Mouse (Mus musculus) forebrain, embryonic 13.5 days (tissue): Measurements from ENCODE around the gene Atf7ip. TPM values are rescaled to one million over a fixed set of nuclear protein-coding genes. Genes with fewer than 3 reads are reported as not detected.

Experiments
- ATAC-seq: fragments of 200-750 bp; cut with Nextera tagmentation; 2 replicates; pipeline ENCODE4 v1.8.0; 2017
- H3K27ac ChIP-seq: fragments of 300-500 bp; sonication (generic); 2 replicates; pipeline ENCODE4 v1.5.1; 2015; ENCODE audit warnings: inconsistent platforms, mild to moderate bottlenecking, moderate library complexity
- H3K27me3 ChIP-seq: fragments of 300-500 bp; sonication (generic); 2 replicates; pipeline ENCODE4 v1.6.1; 2015; ENCODE audit warnings: mild to moderate bottlenecking, inconsistent platforms
- H3K36me3 ChIP-seq: fragments of 300-500 bp; sonication (generic); 2 replicates; pipeline ENCODE4 v1.6.1; 2015; ENCODE audit warnings: mild to moderate bottlenecking, inconsistent platforms; ENCODE audit not compliant: poor library complexity, severe bottlenecking
- H3K4me1 ChIP-seq: fragments of 300-500 bp; sonication (generic); 2 replicates; pipeline ENCODE4 v1.6.1; 2015; ENCODE audit warnings: inconsistent platforms
- H3K4me2 ChIP-seq: fragments of 300-500 bp; sonication (generic); 2 replicates; pipeline ENCODE4 v1.6.1; 2015; ENCODE audit warnings: inconsistent platforms, mild to moderate bottlenecking, moderate library complexity
- H3K4me3 ChIP-seq: fragments of 300-500 bp; sonication (generic); 2 replicates; pipeline ENCODE4 v1.5.1; 2015; ENCODE audit warnings: mild to moderate bottlenecking, inconsistent platforms
- H3K9ac ChIP-seq: fragments of 300-500 bp; sonication (generic); 2 replicates; pipeline ENCODE4 v1.6.1; 2015; ENCODE audit warnings: mild to moderate bottlenecking, inconsistent platforms
- H3K9me3 ChIP-seq: fragments of 300-500 bp; sonication (generic); replicated peaks from 2 replicates; pipeline ENCODE4 v1.6.1; 2016; ENCODE audit warnings: inconsistent platforms
- WGBS: fragments of 180-500 bp; shearing (Covaris S2); methylation state at CpG from one replicate; pipeline ENCODE4 v1.1.7; 2015; 5-methylcytosine and 5-hydroxymethylcytosine counted together
- polyA plus RNA-seq: library from polyadenylated mRNA; unstranded; fragments of >200 nt; fragmentation: Nextera tagmentation; extraction: Ambion mirVana; gene quantifications from 2 replicates; pipeline ENCODE4 v1.2.1, GENCODE M21; 2015

Gene Atf7ip
- polyA plus RNA-seq, 1 experiment from 2014 or later: 47.3 TPM

- peaks cover under 1% of the 10 kb centered on the region; the same call in 1 of the 2 replicates for H3K4me1 ChIP-seq
- WGBS: 90% methylated on average over 6 of the region's 6 CpGs
- no peaks in the 10 kb centered on the region for H3K27me3 ChIP-seq
- H3K27ac ChIP-seq: no peak overlapping the region
- no peak overlapping the region for H3K4me2 ChIP-seq
- peaks cover 5% of the 10 kb centered on the region; the same call in 1 of the 2 replicates for H3K36me3 ChIP-seq
- H3K4me3 ChIP-seq: no peak overlapping the region
- ATAC-seq: no peak
- peaks cover 10% of the 10 kb centered on the region for H3K9me3 ChIP-seq
- H3K9ac ChIP-seq: no peak overlapping the region
Measured at GRCm38 (mm10) chr6:136516626-136517025, 10.7 kb downstream of the Atf7ip start.

- Histone ChIP-seq H3K27ac (no peak overlapping the region), H3K9me3 (peaks cover 10% of the 10 kb centered on the region), H3K4me3 (no peak overlapping the region), H3K9ac (no peak overlapping the region), H3K4me1 (peaks cover 3% of the 10 kb centered on the region; the same call in 1 of the 2 replicates), H3K27me3 (no peaks in the 10 kb centered on the region), H3K36me3 (peaks cover 11% of the 10 kb centered on the region; the same call in 1 of the 2 replicates), H3K4me2 (no peak overlapping the region)
- ATAC-seq: no peak
Measured at GRCm38 (mm10) chr6:136517221-136517620, 11.3 kb downstream of the Atf7ip start.

GRCm38 (mm10) chr6:136518537-136519246 lies 12.7 kb downstream of the Atf7ip start:
- peaks cover 13% of the 10 kb centered on the region for H3K9me3 ChIP-seq
- peak overlapping the region; percentile 98 for H3K27ac ChIP-seq
- no peaks in the 10 kb centered on the region for H3K27me3 ChIP-seq
- H3K4me1 ChIP-seq: peaks cover 3% of the 10 kb centered on the region; the same call in 1 of the 2 replicates
- peak; percentile 99 for ATAC-seq
- peak overlapping the region; percentile 73 for H3K9ac ChIP-seq
- WGBS: under 1% methylated on average over 59 of the region's 59 CpGs
- peaks cover 23% of the 10 kb centered on the region for H3K36me3 ChIP-seq
- peak overlapping the region; percentile 46 for H3K4me2 ChIP-seq
- H3K4me3 ChIP-seq: peak overlapping the region; percentile 61

- peaks cover 8% of the 10 kb centered on the region for H3K9me3 ChIP-seq
- H3K36me3 ChIP-seq: peaks cover 22% of the 10 kb centered on the region
- H3K27me3 ChIP-seq: no peaks in the 10 kb centered on the region
- no peak for ATAC-seq
- peak overlapping the region; percentile 46 for H3K4me2 ChIP-seq
- WGBS: 2% methylated on average over 17 of the region's 17 CpGs
- peak overlapping the region; percentile 98 for H3K27ac ChIP-seq
- H3K4me3 ChIP-seq: peak overlapping the region; percentile 61
- H3K9ac ChIP-seq: peak overlapping the region; percentile 73
- peaks cover 3% of the 10 kb centered on the region; the same call in 1 of the 2 replicates for H3K4me1 ChIP-seq
Measured at GRCm38 (mm10) chr6:136519254-136519653, 13.3 kb downstream of the Atf7ip start.

- WGBS: 65% methylated on average over 2 of the region's 2 CpGs
- peaks cover 12% of the 10 kb centered on the region for H3K9me3 ChIP-seq
- H3K36me3 ChIP-seq: peaks cover 30% of the 10 kb centered on the region
- no peak overlapping the region for H3K27ac ChIP-seq
- H3K4me1 ChIP-seq: peaks cover 3% of the 10 kb centered on the region; the same call in 1 of the 2 replicates
- peak overlapping the region; percentile 18; the same call in 1 of the 2 replicates for H3K4me3 ChIP-seq
- no peak for ATAC-seq
- no peaks in the 10 kb centered on the region for H3K27me3 ChIP-seq
- peak overlapping the region; percentile 40 for H3K4me2 ChIP-seq
- no peak overlapping the region for H3K9ac ChIP-seq
Measured at GRCm38 (mm10) chr6:136520361-136520760, 14.4 kb downstream of the Atf7ip start.

- Histone ChIP-seq H3K27ac (no peak overlapping the region), H3K36me3 (peaks cover 40% of the 10 kb centered on the region), H3K9me3 (peaks cover 12% of the 10 kb centered on the region), H3K4me1 (peaks cover 3% of the 10 kb centered on the region; the same call in 1 of the 2 replicates), H3K9ac (no peak overlapping the region), H3K4me2 (no peak overlapping the region; the same call in 1 of the 2 replicates), H3K4me3 (no peak overlapping the region), H3K27me3 (no peaks in the 10 kb centered on the region)
- no peak for ATAC-seq
Measured at GRCm38 (mm10) chr6:136521681-136522080, 15.7 kb downstream of the Atf7ip start.

GRCm38 (mm10) chr6:136522658-136523057 lies 16.7 kb downstream of the Atf7ip start:
- no peaks in the 10 kb centered on the region for H3K27me3 ChIP-seq
- 96% methylated on average over 5 of the region's 5 CpGs for WGBS
- H3K27ac ChIP-seq: no peak overlapping the region
- no peak overlapping the region for H3K4me3 ChIP-seq
- H3K36me3 ChIP-seq: peaks cover 41% of the 10 kb centered on the region
- H3K9me3 ChIP-seq: peaks cover 12% of the 10 kb centered on the region
- H3K9ac ChIP-seq: no peak overlapping the region
- peaks cover 3% of the 10 kb centered on the region; the same call in 1 of the 2 replicates for H3K4me1 ChIP-seq
- H3K4me2 ChIP-seq: no peak overlapping the region
- ATAC-seq: no peak

GRCm38 (mm10) chr6:136524751-136525150 lies 18.8 kb downstream of the Atf7ip start:
- H3K27ac ChIP-seq: no peak overlapping the region
- 97% methylated on average over 4 of the region's 4 CpGs for WGBS
- H3K4me3 ChIP-seq: no peak overlapping the region
- H3K4me2 ChIP-seq: no peak overlapping the region
- peaks cover 48% of the 10 kb centered on the region for H3K36me3 ChIP-seq
- H3K9ac ChIP-seq: no peak overlapping the region
- H3K9me3 ChIP-seq: peaks cover 12% of the 10 kb centered on the region
- ATAC-seq: no peak
- no peaks in the 10 kb centered on the region for H3K27me3 ChIP-seq
- peaks cover 3% of the 10 kb centered on the region; the same call in 1 of the 2 replicates for H3K4me1 ChIP-seq

GRCm38 (mm10) chr6:136525567-136525966 lies 19.6 kb downstream of the Atf7ip start:
- Histone ChIP-seq H3K36me3 (peaks cover 48% of the 10 kb centered on the region), H3K27me3 (no peaks in the 10 kb centered on the region), H3K4me1 (0 out of 2 replicates have a peak, but pooled peaks cover 3% of the 10 kb centered on the region), H3K9me3 (peaks cover 12% of the 10 kb centered on the region), H3K9ac (no peak overlapping the region), H3K27ac (no peak overlapping the region), H3K4me3 (no peak overlapping the region), H3K4me2 (no peak overlapping the region)
- ATAC-seq: no peak
- 94% methylated on average over 4 of the region's 4 CpGs for WGBS

- Histone ChIP-seq H3K36me3 (peaks cover 29% of the 10 kb centered on the region), H3K9ac (no peak overlapping the region), H3K9me3 (peaks cover 9% of the 10 kb centered on the region; the same call in 1 of the 2 replicates), H3K4me3 (no peak overlapping the region), H3K4me2 (no peak overlapping the region), H3K27ac (no peak overlapping the region), H3K27me3 (no peaks in the 10 kb centered on the region), H3K4me1 (peaks cover 14% of the 10 kb centered on the region)
- WGBS: 67% methylated on average over 2 of the region's 2 CpGs
- ATAC-seq: no peak
Measured at GRCm38 (mm10) chr6:136529156-136529555, 23.2 kb downstream of the Atf7ip start.

- ATAC-seq: peak; percentile 29; the same call in 1 of the 2 replicates
- peaks cover 7% of the 10 kb centered on the region; the same call in 1 of the 2 replicates for H3K36me3 ChIP-seq
- peaks cover 31% of the 10 kb centered on the region for H3K4me1 ChIP-seq
- H3K27me3 ChIP-seq: no peaks in the 10 kb centered on the region
- H3K27ac ChIP-seq: peak overlapping the region; percentile 93
- H3K4me2 ChIP-seq: peak overlapping the region; percentile 35
- no peak overlapping the region for H3K9ac ChIP-seq
- 51% methylated on average over 7 of the region's 7 CpGs for WGBS
- no peaks in the 10 kb centered on the region; the same call in 1 of the 2 replicates for H3K9me3 ChIP-seq
- H3K4me3 ChIP-seq: no peak overlapping the region
Measured at GRCm38 (mm10) chr6:136531792-136532230, 25.8 kb downstream of the Atf7ip start.

GRCm38 (mm10) chr6:136532535-136533291 lies 26.7 kb downstream of the Atf7ip start:
- H3K4me1 ChIP-seq: peaks cover 31% of the 10 kb centered on the region
- H3K9me3 ChIP-seq: no peaks in the 10 kb centered on the region; the same call in 1 of the 2 replicates
- peak overlapping the region; percentile 93 for H3K27ac ChIP-seq
- H3K36me3 ChIP-seq: peaks cover 12% of the 10 kb centered on the region; the same call in 1 of the 2 replicates
- no peaks in the 10 kb centered on the region for H3K27me3 ChIP-seq
- peak overlapping the region; percentile 44 for H3K4me2 ChIP-seq
- 0 out of 2 replicates have a peak overlapping the region, but pooled peaks have one; percentile 34 for H3K9ac ChIP-seq
- 8% methylated on average over 7 of the region's 7 CpGs for WGBS
- peak; percentile 93 for ATAC-seq
- H3K4me3 ChIP-seq: peak overlapping the region; percentile 27
